Mouse (Mus musculus): ENCODE data around the gene Gm9049.
A peak's percentile ranks its signal among the peaks of the same experiment; 100 is the strongest.
"Not testable (repeated sequence)": the region's sequence is repeated elsewhere in the genome, so short reads cannot be mapped to it uniquely, and the experiment has no call there.

Gm9049 gene

GRCm38 (mm10) chr10:118354005-118354404 is at the start of gene Gm9049:
Gene Gm9049, minus strand, starts transcription at chr10:118354105.
- DNase-seq (ENCODE audit: low spot score), result not testable (repeated sequence)

GRCm38 (mm10) chr10:118399917-118400316 is 46.0 kb upstream of the Gm9049 start:
- DNase-seq (ENCODE audit: low spot score), result no peak

GRCm38 (mm10) chr10:118370443-118370842 is 16.5 kb upstream of the Gm9049 start:
- DNase-seq (ENCODE audit: low spot score), result peak; percentile 78

GRCm38 (mm10) chr10:118369518-118369917 is 15.6 kb upstream of the Gm9049 start:
- DNase-seq (ENCODE audit: low spot score), result no peak

- DNase-seq (ENCODE audit: low spot score), result not testable (repeated sequence)
Observed at GRCm38 (mm10) chr10:118348579-118348978, 5.3 kb downstream of the Gm9049 start, which contains the start of gene Gm9048. Gene Gm9048, minus strand, starts transcription at chr10:118348679.

GRCm38 (mm10) chr10:118343155-118343554 is 10.8 kb downstream of the Gm9049 start, which contains the start of gene Gm9046:
Gene Gm9046, minus strand, starts transcription at chr10:118343255.
- not testable (repeated sequence) for DNase-seq (ENCODE audit: low spot score)

GRCm38 (mm10) chr10:118337731-118338130 is 16.2 kb downstream of the Gm9049 start, which contains the start of gene Gm9045:
Gene Gm9045, minus strand, starts transcription at chr10:118337831.
- not testable (repeated sequence) for DNase-seq (ENCODE audit: low spot score)

GRCm38 (mm10) chr10:118332308-118332707 is 21.6 kb downstream of the Gm9049 start, which contains the start of gene Gm9044:
Gene Gm9044, minus strand, starts transcription at chr10:118332408.
- DNase-seq (ENCODE audit: low spot score), result not testable (repeated sequence)

- not testable (repeated sequence) for DNase-seq (ENCODE audit: low spot score)
Observed at GRCm38 (mm10) chr10:118326869-118327268, 27.0 kb downstream of the Gm9049 start, which contains the start of gene Gm9040. Gene Gm9040, minus strand, starts transcription at chr10:118326969.

GRCm38 (mm10) chr10:118319024-118319423 is 34.9 kb downstream of the Gm9049 start:
- DNase-seq (ENCODE audit: low spot score), result no peak

- not testable (repeated sequence) for DNase-seq (ENCODE audit: low spot score)
Observed at GRCm38 (mm10) chr10:118302133-118302532, 51.8 kb downstream of the Gm9049 start.
